Mouse (Mus musculus) brain, embryonic 18.5 days (tissue): ENCODE data around the gene Cavin3.
"Not testable (repeated sequence)": the region's sequence is repeated elsewhere in the genome, so short reads cannot be mapped to it uniquely, and the experiment has no call there.

Source experiments
- DNase-seq: peaks from one replicate; pipeline ENCODE4 v3.0.0-alpha.2; 2012; ENCODE audit warnings: low read depth, low spot score

Gene Cavin3

DNA sequence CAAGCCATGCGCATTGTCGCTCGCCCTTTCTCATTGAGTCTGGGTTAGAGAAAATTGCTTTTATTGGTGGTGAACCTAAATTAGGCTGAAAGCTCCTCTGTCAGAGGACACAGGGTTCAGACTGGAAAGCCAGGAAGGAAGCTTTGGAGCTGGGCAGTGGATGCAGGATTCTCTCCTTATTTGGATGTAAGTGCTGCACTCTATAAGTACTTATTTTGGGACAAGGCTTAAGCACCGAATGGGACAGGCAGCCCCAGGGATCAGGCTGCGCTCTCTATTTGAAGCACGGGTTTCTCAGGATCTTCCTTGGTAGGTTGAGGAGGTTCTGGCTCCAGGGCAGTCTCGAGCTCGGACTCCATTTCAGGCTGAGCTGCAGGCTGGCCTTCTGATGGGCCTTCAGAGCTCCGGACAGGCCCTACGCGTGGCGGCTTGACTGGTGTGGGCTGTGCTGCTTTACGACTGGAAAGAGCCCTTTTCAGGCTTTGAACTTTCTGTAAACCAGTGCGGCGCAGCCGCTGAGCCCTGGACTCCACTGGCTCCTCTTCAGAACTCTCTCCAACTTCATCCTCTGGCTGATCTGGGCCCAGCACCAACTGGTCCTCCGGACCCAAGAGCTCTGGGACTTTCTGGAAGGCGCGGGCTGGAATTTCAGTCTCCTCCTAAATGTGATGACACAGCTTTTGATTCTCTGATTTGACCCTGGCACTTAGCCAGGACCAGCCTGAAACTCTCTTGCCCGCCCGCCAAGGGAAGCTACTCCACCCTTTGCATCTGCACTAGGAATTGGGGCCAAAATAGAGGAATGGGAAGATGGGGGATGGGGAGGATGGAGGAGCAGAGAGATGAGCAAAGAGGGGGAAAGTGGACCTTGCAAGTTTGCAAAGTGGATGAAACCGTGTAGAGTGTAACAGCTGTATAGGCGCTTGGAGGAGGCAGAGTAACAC, 1.3 kb downstream of the Cavin3 start:
- DNase-seq, result no peak

DNA sequence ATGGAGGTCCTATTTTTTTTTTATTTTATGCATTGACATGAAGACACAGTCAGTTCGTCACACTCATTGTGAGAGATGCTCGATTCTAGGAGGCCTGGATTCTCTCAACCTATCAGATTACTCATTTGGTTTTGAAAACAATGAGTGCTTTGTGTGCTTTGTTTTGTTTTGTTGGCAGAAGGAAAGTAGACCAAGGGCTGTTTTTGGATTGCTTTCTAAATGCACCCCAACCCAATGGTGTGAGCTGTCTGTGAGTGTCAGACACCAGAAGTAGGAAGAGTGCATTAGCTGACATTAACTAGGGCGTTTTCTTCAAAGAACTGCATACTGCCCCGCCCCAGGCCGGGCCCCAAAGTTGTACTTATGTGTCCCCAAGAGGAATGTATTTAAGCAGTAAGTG, 2.0 kb downstream of the Cavin3 start:
- DNase-seq, result no peak

DNA sequence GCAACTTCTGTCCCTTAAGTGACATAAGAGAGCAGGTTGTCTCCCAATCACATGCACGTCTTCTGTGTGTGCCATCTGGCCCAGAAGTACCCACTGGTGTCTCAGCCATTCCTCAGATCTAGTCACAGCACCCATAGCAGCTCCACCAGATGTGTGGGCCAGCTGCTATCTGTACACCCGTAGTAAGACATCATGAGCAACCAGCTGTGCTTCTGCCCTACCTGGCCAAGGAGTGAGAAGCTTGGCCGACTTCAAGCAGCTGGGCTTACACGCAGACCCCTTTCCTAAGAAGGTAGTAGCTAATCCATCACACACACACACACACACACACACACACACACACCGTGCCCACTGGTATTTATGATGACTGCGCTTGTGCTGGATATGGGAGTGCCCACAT, 2.9 kb downstream of the Cavin3 start:
- DNase-seq, result no peak

DNA sequence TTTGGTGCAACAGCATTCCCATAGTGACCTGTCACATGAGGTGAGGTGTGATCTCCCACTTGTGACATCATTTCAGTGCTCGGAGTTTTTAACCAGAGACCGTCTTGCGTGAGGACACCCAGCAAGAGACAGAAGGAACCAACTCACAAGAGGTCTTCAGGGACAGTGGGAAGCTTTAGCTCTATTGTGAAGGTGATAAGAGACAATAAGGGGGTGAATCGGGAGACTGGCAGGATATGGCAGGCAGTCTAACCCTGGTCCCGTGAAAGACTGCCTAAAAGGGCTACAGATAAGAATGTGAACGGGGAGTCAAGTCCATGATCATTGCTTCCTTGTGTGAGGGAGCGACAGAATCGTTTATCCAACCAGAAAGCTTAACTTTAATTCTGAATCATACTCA, 3.8 kb downstream of the Cavin3 start:
- no peak for DNase-seq

DNA sequence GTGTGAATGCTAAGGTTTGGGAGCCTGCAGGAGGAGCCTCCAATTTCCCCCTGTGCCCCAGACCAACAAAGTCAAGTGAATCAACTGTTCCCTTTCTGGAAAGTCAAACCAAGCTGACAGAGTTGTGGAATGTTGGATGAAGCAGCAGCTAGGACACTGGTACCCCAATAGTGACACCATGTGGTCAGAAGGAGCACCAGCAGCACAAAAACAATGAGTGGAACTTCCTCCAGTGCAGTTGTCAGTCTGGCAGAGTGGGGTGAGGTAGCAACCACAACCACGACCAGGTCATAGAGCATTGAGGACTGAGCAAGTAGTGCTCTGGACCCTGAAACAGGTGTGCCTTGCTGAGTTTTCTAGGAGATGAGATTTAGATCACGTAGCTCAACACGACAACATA, 4.3 kb downstream of the Cavin3 start:
- DNase-seq, result no peak

DNA sequence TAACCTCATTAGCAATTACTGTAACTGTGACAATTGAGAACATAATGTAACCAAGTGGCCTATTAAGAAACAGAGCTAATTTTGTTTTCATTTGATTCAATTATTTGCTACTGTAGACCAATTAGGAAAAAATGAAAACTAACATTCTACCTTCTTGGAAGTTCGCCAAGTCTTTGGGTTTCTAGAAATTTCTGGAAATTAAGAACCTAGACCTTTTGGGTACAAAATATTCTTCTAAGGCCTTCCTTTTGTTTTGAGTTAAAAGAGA, 4.7 kb downstream of the Cavin3 start:
- DNase-seq, result no peak

DNA sequence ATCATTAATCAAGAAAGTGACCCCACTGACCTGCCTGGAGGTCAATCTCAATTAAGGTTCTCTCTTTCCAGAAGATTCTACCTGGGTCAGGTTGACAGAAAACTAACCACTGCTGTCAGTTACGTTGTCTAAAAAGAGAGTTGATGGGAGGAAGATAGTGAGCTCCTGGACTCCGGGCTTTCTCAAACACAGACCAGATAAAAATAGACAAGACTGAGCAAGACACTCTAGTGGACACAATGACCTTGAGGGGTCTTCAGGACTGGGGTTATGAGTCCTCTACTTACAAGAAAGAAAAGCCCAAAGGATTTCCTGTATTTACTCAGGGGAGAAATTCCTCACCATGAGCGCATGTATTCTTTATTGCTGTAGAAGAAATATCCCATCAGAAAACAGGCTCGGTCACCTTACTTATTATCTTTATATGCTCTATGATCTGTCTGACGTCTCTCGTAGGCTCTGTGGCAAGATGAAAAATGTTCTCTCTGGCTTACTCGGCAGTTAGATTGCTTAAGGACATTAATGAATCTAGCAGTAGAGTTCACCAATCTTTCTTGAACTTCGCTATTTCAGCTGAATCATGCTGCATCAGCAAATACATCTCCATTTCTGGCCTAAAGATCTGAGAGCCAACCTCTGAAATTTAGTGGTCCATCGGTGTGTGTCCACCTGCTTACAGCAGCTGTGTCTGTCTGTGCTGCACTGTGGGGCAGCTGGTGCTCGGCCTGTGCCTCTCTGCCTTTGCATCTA, 5.2 kb downstream of the Cavin3 start:
- no peak for DNase-seq

DNA sequence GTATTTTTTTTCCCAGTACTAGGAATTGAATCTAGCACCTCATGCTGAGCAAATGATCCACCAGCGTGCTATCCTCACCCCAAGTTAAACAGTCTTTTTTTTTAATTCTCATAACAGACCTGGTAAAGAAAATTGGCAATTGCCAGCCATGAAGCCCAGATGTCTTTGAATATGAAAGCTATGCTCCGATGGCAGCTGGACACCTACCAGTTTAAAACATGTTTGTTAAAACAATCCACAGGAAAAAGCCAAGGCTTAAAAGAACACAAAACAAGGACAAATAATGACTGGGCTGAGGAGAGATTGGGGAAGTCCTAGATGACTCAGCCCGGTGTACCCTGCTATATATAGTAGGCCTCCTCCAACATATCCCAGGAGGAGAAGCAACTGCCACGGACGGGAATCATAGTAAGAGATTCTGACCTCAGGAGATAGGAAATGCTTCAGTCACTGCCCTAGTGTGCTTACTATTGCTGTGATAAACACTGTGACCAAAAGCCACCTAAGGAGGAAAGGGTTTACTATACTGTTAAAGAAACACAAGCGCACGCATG, 6.6 kb downstream of the Cavin3 start:
- DNase-seq, result no peak

DNA sequence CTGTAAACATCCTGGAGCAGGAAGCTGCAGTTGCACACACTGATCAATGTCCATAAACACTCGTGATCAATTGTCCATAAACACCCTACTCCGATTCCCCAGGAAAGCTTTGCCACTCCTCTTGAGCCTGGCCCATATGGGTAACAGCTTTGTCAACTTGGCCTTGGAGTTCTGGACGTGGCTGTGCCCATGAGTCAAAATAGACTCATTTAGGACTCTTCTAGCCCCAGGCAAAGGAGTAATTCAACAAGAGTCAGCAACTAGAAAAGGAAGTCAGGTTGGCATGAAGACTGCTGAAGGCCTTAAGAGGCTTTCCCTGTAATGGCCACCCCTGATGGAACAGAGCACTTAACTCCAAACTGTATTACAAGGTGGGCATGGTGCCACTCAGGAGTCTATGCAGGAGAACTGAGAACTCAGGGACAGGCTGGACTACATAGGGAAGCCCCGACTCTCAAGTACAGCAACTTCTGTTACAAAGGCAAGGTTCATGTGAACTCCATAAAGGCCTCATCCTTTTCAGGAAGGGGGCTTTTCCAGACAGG, 7.3 kb downstream of the Cavin3 start:
- no peak for DNase-seq

DNA sequence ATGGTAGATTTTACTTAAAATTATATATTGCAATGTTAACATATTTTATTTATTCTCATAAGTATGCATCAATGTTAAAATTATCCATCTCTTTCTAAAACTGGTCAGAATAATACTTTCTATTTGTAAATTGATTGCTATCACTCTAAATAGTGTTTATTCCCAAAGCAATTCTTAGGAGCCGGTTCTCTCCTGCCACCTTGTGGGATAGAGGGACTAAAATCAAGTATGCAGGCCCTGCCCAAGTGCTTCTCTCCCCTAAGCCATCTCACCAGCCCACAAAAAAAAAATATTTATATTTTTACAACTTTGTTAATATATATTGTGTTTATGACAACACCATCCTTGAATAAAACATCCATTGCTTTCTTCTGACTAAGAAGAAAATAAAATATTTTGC, 9.5 kb downstream of the Cavin3 start:
- no peak for DNase-seq

DNA sequence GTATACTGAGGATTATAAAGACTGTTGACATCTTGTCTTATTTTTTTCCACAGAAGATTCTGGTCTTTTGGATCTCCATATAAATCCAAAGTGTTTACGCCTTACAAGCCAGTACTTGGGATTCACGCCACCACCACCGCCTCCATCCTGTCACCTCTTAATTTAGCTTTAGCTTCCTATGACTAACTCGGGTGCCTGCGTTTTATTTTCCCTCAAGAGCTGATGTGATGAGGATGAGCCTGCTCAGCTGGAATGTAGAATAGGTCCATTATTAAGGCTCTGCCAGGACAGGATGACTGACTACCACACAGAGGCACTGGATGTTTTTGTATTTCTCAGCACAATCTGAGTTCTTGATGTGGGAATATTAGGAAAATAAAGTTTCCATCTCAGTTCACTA, 16.6 kb downstream of the Cavin3 start:
- not testable (repeated sequence) for DNase-seq

DNA sequence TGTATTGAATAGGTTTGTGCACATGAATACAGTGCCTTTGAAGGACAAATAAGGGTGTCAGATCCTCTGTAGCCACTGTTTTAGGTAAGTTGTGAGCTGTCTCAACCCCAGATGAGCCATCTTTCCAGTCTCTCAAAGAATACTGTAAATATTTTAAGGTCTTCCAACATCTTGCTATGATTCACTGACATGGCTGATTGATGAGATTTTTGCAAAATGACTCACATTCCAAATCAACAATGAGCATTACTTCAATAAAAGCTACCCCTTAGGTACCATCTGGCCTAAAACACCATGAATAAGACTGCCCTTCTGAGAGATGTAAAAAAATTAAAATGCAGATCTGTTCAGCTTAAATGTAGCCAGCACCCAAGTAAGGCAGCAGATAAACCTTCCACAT, 23.6 kb downstream of the Cavin3 start:
- DNase-seq, result no peak

DNA sequence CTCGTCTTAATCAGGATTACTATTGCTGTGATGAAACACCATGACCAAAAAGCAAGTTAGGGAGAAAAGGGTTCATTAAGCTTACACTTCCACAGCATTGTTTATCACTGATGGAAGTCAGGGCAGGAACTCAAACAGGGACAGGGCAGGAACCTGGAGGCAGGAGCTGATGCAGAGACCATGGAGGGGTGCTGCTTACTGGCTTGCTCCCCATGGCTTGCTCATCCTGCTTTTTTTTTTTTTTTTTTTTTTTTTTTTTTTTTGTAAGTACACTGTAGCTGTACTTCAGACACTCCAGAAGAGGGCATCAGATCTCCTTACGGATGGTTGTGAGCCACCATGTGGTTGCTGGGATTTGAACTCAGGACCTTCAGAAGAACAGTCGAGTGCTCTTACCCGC, 28.8 kb downstream of the Cavin3 start:
- not testable (repeated sequence) for DNase-seq

DNA sequence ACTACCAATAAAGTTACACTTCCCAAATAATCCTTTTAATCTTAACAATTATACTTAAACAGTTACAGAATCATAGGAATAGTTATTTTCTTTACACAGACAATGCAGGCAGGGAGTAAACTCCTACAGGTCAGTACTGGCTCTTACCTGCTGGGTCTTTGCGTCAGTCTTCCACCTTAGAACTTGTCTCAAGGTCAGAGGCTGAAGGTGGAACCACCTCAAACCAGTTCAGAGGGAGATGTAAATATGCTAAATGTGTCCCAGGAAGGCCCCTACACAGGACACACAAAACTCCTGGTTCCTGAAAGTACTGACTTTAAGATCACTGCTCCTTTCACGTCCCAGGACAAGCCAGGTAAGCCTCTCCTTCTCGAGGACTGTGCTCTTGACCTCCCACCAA, 37.0 kb downstream of the Cavin3 start:
- no peak for DNase-seq

DNA sequence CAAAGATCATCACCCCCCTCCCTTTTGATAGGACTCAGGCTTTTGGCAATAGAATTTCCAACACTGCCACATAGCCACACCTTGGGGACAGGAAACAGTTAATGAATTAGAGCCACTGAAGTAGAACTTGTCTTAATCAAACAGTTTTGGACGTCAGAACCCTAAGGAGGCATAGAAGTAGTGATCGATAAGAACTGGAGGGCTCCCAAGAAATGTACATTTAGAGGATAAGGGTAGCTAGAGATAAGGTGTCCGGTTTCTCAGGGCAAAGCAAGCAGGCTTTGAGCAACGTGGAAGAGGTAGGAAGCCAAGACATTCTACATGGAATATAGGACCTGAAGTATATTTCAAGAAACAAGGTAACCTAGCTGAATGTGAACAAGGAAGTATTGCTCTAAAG, 40.7 kb downstream of the Cavin3 start:
- no peak for DNase-seq

DNA sequence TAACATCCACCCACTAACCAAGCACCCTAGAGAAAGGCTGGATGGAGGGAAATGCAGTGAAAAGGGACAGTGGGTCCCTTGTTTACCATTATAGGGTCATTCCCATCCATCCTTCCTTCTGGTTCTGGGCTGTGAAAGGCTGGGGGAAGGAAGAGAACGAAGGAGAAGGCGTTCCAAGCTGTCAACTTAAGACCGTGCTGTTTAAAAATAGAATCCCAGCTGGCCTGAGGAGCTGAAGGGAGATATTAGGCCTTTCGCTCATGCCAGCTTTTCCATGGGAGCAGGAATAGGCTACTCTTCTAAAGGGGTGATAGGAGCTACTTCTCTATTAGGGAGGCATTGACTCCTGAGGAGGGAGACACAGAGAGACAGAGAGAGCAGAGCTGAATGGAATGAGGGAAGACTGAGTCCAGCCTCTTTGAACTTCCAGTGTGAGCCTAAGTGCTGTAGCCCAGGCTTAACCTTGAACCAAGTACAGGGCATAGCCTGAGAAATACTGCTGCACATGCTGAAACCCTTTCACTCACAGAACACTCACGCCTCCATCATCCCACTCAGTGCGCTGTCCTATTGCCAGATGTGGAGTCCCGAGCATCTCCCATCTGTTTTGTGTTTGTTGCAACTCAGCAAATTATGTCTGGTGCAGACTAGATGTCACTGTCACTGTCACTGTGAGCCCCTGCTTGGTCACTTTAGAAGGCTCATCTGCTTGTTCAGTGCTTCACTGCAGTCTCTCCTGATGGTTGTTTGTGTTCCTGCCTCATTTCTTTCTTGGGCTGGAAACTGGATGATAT, 43.9 kb downstream of the Cavin3 start:
- DNase-seq, result no peak

DNA sequence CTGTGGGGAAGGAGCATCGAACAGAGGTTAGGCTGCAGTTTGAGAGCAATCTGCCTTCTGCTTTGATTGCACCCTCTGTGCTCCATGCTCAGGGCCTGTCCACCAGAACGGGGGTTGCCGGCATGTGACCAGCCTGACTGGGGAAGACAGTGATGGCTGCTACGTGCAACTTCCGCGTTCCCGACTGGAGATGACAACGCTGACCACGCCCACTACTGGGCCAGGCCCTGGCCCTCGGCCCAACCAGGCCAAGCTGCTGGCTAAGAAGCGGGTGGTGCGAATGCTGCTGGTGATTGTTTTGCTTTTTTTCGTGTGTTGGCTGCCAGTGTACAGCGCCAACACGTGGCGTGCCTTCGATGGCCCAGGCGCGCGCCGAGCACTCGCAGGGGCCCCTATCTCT, 47.3 kb downstream of the Cavin3 start:
- no peak for DNase-seq

DNA sequence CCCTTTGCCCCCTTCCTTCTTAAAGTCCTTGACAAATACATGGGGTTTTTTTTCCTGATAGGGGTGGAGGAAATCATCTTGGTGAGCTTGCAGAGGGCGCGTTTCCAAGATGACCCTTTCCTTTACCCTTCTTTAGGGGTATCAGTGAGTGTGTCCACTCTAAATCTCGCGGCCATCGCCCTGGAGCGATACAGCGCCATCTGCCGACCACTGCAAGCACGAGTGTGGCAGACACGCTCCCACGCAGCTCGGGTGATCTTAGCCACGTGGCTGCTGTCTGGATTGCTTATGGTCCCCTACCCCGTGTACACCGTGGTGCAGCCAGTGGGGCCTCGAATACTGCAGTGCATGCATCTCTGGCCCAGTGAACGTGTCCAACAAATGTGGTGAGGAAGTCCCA, 48.2 kb downstream of the Cavin3 start:
- no peak for DNase-seq

DNA sequence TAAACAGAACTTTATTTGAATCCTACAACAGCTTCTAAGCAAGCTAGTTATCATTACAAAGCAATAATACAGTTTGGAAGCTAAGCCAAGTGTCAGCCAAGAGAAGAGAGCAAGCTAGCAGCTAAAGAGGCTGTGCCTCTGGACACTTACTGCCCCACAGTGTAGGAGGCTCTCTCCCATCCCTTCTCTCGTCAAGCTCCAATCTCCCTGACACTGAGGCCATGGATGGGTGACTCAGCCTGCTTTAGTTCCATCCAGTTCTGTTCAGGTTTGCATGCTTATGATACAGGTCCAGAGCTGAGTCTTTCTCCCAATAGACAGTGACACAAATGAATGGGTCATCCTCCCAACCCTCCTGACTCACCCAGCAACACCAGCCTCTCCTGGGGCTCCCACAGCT, 50.0 kb downstream of the Cavin3 start:
- no peak for DNase-seq
